Mouse (Mus musculus): ENCODE results near the gene Olfr1442. TPM values are rescaled to one million over a fixed set of nuclear protein-coding genes. Genes with fewer than 3 reads are reported as not detected.

Olfr1442 gene
- polyA plus RNA-seq, 1 experiment: not detected

DNA sequence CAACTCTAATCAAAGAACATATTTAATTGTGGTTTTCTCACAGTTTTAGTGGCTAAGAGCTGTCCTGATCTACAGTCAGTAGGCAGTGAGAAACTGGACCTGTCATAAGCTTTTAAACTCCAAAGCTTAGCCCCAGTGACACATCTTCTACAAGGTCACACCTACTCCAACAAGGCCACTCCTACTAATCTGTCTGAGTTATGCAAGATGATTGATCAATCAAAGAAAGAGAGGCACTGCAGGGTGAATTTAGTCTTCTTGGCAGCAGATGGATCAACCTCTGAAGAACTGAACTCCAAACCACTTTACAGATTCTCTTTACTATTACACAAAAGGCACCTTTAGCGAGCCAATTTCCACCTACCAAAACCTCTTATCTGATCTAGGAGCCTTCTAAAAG, 55.6 kb downstream of the Olfr1442 start:
- 84% methylated on average over 1 of the region's 1 CpGs for WGBS
- DNase-seq (ENCODE audit: low read depth, low spot score): no peak

Other genes starting within 250 kb of the Olfr1442 start
- gene Pfpl, start 242.5 kb upstream of the Olfr1442 start, polyA plus RNA-seq (2012; rRNA removed): not detected in 2 replicates
- 7.9 and 17.8 TPM in 2 replicates for gene Mpeg1, start 209.7 kb upstream of the Olfr1442 start, polyA plus RNA-seq (2012; rRNA removed)
- gene Dtx4, start 169.0 kb upstream of the Olfr1442 start, polyA plus RNA-seq (2012; rRNA removed): 10.3 and 13.1 TPM in 2 replicates
- 2.2 and 2.8 TPM in 2 replicates for gene Fam111a, start 124.7 kb upstream of the Olfr1442 start, polyA plus RNA-seq (2012; rRNA removed)
- gene Gm4952, start 70.5 kb upstream of the Olfr1442 start, polyA plus RNA-seq (2012; rRNA removed): not detected in 2 replicates
- gene Glyat, start 37.1 kb upstream of the Olfr1442 start, polyA plus RNA-seq (2012; rRNA removed): not detected in 2 replicates
- gene Olfr1443, start 7.7 kb downstream of the Olfr1442 start, polyA plus RNA-seq (2012; rRNA removed): not detected in 2 replicates
- not detected in 2 replicates for gene Keg1, start 25.3 kb downstream of the Olfr1442 start, polyA plus RNA-seq (2012; rRNA removed)
- 2.0 TPM in 2 replicates for gene Cntf, start 95.2 kb downstream of the Olfr1442 start, polyA plus RNA-seq (2012; rRNA removed)
- gene Zfp91, start 125.7 kb downstream of the Olfr1442 start, polyA plus RNA-seq (2012; rRNA removed): 9.5 and 13.0 TPM in 2 replicates
- 10.5 and 11.6 TPM in 2 replicates for gene Lpxn, start 125.8 kb downstream of the Olfr1442 start, polyA plus RNA-seq (2012; rRNA removed)
- not detected in 2 replicates for gene Gm5244, start 176.2 kb downstream of the Olfr1442 start, polyA plus RNA-seq (2012; rRNA removed)
- not detected in 2 replicates for gene Olfr1444, start 186.8 kb downstream of the Olfr1442 start, polyA plus RNA-seq (2012; rRNA removed)
- gene Olfr1445, start 213.4 kb downstream of the Olfr1442 start, polyA plus RNA-seq (2012; rRNA removed): not detected in 2 replicates
- gene Olfr1446, start 223.1 kb downstream of the Olfr1442 start, polyA plus RNA-seq (2012; rRNA removed): not detected in 2 replicates
- not detected in 2 replicates for gene Olfr1447, start 233.3 kb downstream of the Olfr1442 start, polyA plus RNA-seq (2012; rRNA removed)

Data from large intestine, adult 2 months (tissue).